Mouse (Mus musculus) ES-E14 (cell line): ENCODE data around the gene Gpr173.

Experiments used
- CHD2 ChIP-seq: IDR thresholded peaks from 2 replicates; pipeline ENCODE4 v1.6.1; 2014; ENCODE audit warnings: mild to moderate bottlenecking, low read depth, low read length, inconsistent platforms
- ZC3H11A ChIP-seq: IDR thresholded peaks from 2 replicates; pipeline ENCODE4 v1.6.1; 2012; ENCODE audit warnings: low read depth, mild to moderate bottlenecking, inconsistent platforms, low read length, borderline replicate concordance

DNA sequence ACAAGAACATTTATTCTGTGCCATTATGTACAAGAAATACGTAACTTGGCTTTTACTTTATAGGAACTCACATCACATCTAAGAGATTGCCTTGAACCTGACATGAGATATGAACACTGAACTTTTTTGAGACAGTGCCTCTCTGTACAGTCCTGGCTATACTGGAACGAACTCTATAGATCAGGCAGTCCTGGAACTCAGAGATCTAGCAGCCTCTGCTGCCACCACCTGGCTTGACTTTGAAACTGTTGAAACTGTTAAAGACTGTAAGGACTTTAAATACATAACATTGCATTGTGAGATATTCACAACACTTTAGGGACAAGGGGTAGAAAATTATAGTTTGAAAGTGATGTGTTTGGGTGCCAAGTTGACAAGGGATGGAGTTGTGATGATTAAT is 60.6 kb downstream of the Gpr173 start:
- TF ChIP-seq ZC3H11A = no peak; the same call in 1 of the 2 replicates
- no peak for TF ChIP-seq CHD2
